ENCODE assay signal across 19 mouse cellular contexts in genomic region chr16:40708558-40708957, GRCm38 (mm10).
DNase-seq lines count a peak whose midpoint lies in the region; ATAC-seq lines count a peak whose summit lies in the region.
"Had no signal": no experiment of that assay in that cellular context is flagged by ENCODE, and none has a peak within 500 bp of the region (broad histone marks: within the 10 kb centered on the region; RNA-seq: fewer than 3 reads in every experiment).

No protein-coding gene starts in this region.

- H3K36me3 ChIP-seq in midbrain, embryonic 13.5 days = no peaks in the 10 kb centered on the region
- no peaks in the 10 kb centered on the region for H3K36me3 ChIP-seq in midbrain, embryonic 10.5 days
- no peaks in the 10 kb centered on the region for H3K36me3 ChIP-seq in forebrain, embryonic 16.5 days (ENCODE audit: control insufficient read depth, insufficient read depth)
- no peaks in the 10 kb centered on the region for H3K36me3 ChIP-seq in midbrain, embryonic 16.5 days (ENCODE audit: control insufficient read depth, insufficient read depth, low read length)
- H3K36me3 ChIP-seq: embryonic facial prominence, embryonic 13.5 days; heart, embryonic 12.5 days had no signal

- peak; percentile 49 to 62 for DNase-seq in cerebellum, postnatal 10 days
- no peak for DNase-seq in cerebellum, adult 8-10 months
- no peak for DNase-seq in midbrain, embryonic 10.5 days (ENCODE audit: low spot score)
- DNase-seq in heart, adult 18-20 months = no peak
- no peak for DNase-seq in heart, postnatal 10 days
- DNase-seq: adrenal gland, postnatal 36 days; cerebellum, adult 9-10 months; gastrocnemius, postnatal 36 days; kidney, adult 18-20 months; kidney, postnatal 25 days; thymus, postnatal 4 days had no signal

- H3K9me3 ChIP-seq in midbrain, embryonic 13.5 days = no peaks in the 10 kb centered on the region
- H3K9me3 ChIP-seq in midbrain, embryonic 10.5 days (replicated peaks) = no peaks in the 10 kb centered on the region
- no peaks in the 10 kb centered on the region for H3K9me3 ChIP-seq in forebrain, embryonic 16.5 days (ENCODE audit: control insufficient read depth, low read length)
- H3K9me3 ChIP-seq in midbrain, embryonic 16.5 days (replicated peaks; ENCODE audit: control insufficient read depth, low read length, poor library complexity, severe bottlenecking) = no peaks in the 10 kb centered on the region
- H3K9me3 ChIP-seq: embryonic facial prominence, embryonic 13.5 days; heart, embryonic 12.5 days had no signal

- intact Hi-C loops in heart, postnatal 10 days (cut with DNase I) = no loop called here

- WGBS in midbrain, embryonic 13.5 days = 41% methylated on average over 2 of the region's 2 CpGs
- WGBS in midbrain, embryonic 10.5 days = 78% methylated on average over 2 of the region's 2 CpGs
- 21% methylated on average over 2 of the region's 2 CpGs for WGBS in forebrain, embryonic 16.5 days
- WGBS in midbrain, embryonic 16.5 days = 20% methylated on average over 2 of the region's 2 CpGs

- 0 out of 2 replicates have a peak, but pooled peaks have one; percentile 43 for ATAC-seq in midbrain, embryonic 13.5 days
- ATAC-seq in forebrain, embryonic 16.5 days = peak; percentile 87
- 0 out of 2 replicates have a peak, but pooled peaks have one; percentile 28 for ATAC-seq in midbrain, embryonic 16.5 days
- ATAC-seq: activated CD4-positive, CD25-positive, alpha-beta regulatory T cell, adult 4 months had no signal

- H3K9ac ChIP-seq in midbrain, embryonic 13.5 days (replicated peaks) = no peak overlapping the region
- no peak overlapping the region for H3K9ac ChIP-seq in forebrain, embryonic 16.5 days (replicated peaks; ENCODE audit: low read depth, low read length)
- H3K9ac ChIP-seq in midbrain, embryonic 16.5 days (ENCODE audit: low read depth, low read length) = no peak overlapping the region
- H3K9ac ChIP-seq: embryonic facial prominence, embryonic 13.5 days; heart, embryonic 12.5 days had no signal

- H3K27me3 ChIP-seq in midbrain, embryonic 13.5 days = no peaks in the 10 kb centered on the region
- no peaks in the 10 kb centered on the region for H3K27me3 ChIP-seq in midbrain, embryonic 10.5 days (ENCODE audit: low read depth, poor library complexity, severe bottlenecking)
- no peaks in the 10 kb centered on the region for H3K27me3 ChIP-seq in forebrain, embryonic 16.5 days (replicated peaks; ENCODE audit: control insufficient read depth, insufficient read depth, low read length)
- H3K27me3 ChIP-seq in midbrain, embryonic 16.5 days (ENCODE audit: control insufficient read depth, insufficient read depth, low read depth, low read length) = no peaks in the 10 kb centered on the region
- H3K27me3 ChIP-seq: embryonic facial prominence, embryonic 13.5 days; heart, embryonic 12.5 days had no signal

- H3K4me1 ChIP-seq in midbrain, embryonic 13.5 days (replicated peaks) = peaks cover 18% of the 10 kb centered on the region
- H3K4me1 ChIP-seq in midbrain, embryonic 10.5 days = no peaks in the 10 kb centered on the region
- peaks cover 15% of the 10 kb centered on the region for H3K4me1 ChIP-seq in forebrain, embryonic 16.5 days (replicated peaks; ENCODE audit: control insufficient read depth, insufficient read depth, low read length)
- 0 out of 2 replicates have a peak, but pooled peaks cover 4% of the 10 kb centered on the region for H3K4me1 ChIP-seq in midbrain, embryonic 16.5 days (ENCODE audit: control insufficient read depth, insufficient read depth, low read length)

- H3K27ac ChIP-seq in midbrain, embryonic 13.5 days = no peak overlapping the region
- H3K27ac ChIP-seq in midbrain, embryonic 10.5 days (replicated peaks) = no peak overlapping the region
- no peak overlapping the region for H3K27ac ChIP-seq in forebrain, embryonic 16.5 days (ENCODE audit: low read length)
- H3K27ac ChIP-seq in midbrain, embryonic 16.5 days (ENCODE audit: low read length) = no peak overlapping the region
- H3K27ac ChIP-seq: embryonic facial prominence, embryonic 13.5 days had no signal

- no peak overlapping the region for H3K4me2 ChIP-seq in midbrain, embryonic 13.5 days (replicated peaks)
- no peak overlapping the region for H3K4me2 ChIP-seq in forebrain, embryonic 16.5 days (ENCODE audit: low read length)
- H3K4me2 ChIP-seq in midbrain, embryonic 16.5 days (ENCODE audit: low read length) = no peak overlapping the region
- H3K4me2 ChIP-seq: embryonic facial prominence, embryonic 13.5 days; heart, embryonic 12.5 days; liver, embryonic 11.5 days had no signal

- no peak overlapping the region for H3K4me3 ChIP-seq in midbrain, embryonic 13.5 days (replicated peaks)
- H3K4me3 ChIP-seq in midbrain, embryonic 10.5 days = no peak overlapping the region
- no peak overlapping the region for H3K4me3 ChIP-seq in forebrain, embryonic 16.5 days (replicated peaks; ENCODE audit: low read length)
- no peak overlapping the region for H3K4me3 ChIP-seq in midbrain, embryonic 16.5 days (ENCODE audit: low read depth, low read length)
- H3K4me3 ChIP-seq: embryonic facial prominence, embryonic 13.5 days; heart, embryonic 12.5 days; myocyte had no signal

Comparison
In these comparisons a context has a peak if more than half of its experiments do, and no peak if none do; other contexts are left out.
1. DNase-seq: peak in cerebellum, postnatal 10 days (2 of 2); none in cerebellum, adult 8-10 months (single experiment), midbrain, embryonic 10.5 days (single experiment), heart, adult 18-20 months (0 of 2) and heart, postnatal 10 days (0 of 2).
2. ATAC-seq: peak in every context shown above with its lines; median percentile 87 in forebrain, embryonic 16.5 days; 43 in midbrain, embryonic 13.5 days; 28 in midbrain, embryonic 16.5 days.